Mouse (Mus musculus) midbrain, embryonic 14.5 days (tissue): ENCODE data around the gene Dennd1a. TPM values are rescaled to one million over a fixed set of nuclear protein-coding genes. Genes with fewer than 3 reads are reported as not detected.

Experiments used
- ATAC-seq: fragments of 200-750 bp; cut with Nextera tagmentation; 2 replicates; pipeline ENCODE4 v1.8.0; 2017; ENCODE audit warnings: moderate number of reproducible peaks, moderate library complexity; ENCODE audit not compliant: low FRiP score, low TSS enrichment
- DNase-seq: peaks from one replicate; pipeline ENCODE4 v3.0.0-alpha.2; 2015
- H3K27ac ChIP-seq: fragments of 300-500 bp; sonication (generic); replicated peaks from 2 replicates; pipeline ENCODE4 v1.5.1; 2014; ENCODE audit warnings: mild to moderate bottlenecking, low read depth, low read length, moderate library complexity
- H3K27me3 ChIP-seq: fragments of 300-500 bp; sonication (generic); 2 replicates; pipeline ENCODE4 v1.6.1; 2014; ENCODE audit warnings: low read length, control low read depth, mixed read lengths; ENCODE audit not compliant: control insufficient read depth, insufficient read depth
- H3K36me3 ChIP-seq: fragments of 300-500 bp; sonication (generic); 2 replicates; pipeline ENCODE4 v1.6.1; 2014; ENCODE audit warnings: low read length, control low read depth; ENCODE audit not compliant: control insufficient read depth, insufficient read depth
- H3K4me1 ChIP-seq: fragments of 300-500 bp; sonication (generic); 2 replicates; pipeline ENCODE4 v1.6.1; 2014; ENCODE audit warnings: mild to moderate bottlenecking, antibody characterized with exemption, low read length, control low read depth; ENCODE audit not compliant: control insufficient read depth, insufficient read depth
- H3K4me2 ChIP-seq: fragments of 300-500 bp; sonication (generic); 2 replicates; pipeline ENCODE4 v1.6.1; 2014; ENCODE audit warnings: mild to moderate bottlenecking, low read length, moderate library complexity
- H3K4me3 ChIP-seq: fragments of 300-500 bp; sonication (generic); replicated peaks from 2 replicates; pipeline ENCODE4 v1.5.1; 2014; ENCODE audit warnings: low read depth, low read length
- H3K9ac ChIP-seq: fragments of 300-500 bp; sonication (generic); replicated peaks from 2 replicates; pipeline ENCODE4 v1.6.1; 2014; ENCODE audit warnings: mild to moderate bottlenecking, low read length, moderate library complexity
- H3K9me3 ChIP-seq: fragments of 300-500 bp; sonication (generic); 2 replicates; pipeline ENCODE4 v1.6.1; 2016; ENCODE audit warnings: low read length, control low read depth, mixed read lengths; ENCODE audit not compliant: control insufficient read depth
- WGBS: fragments of 180-500 bp; shearing (Covaris S2); extraction: QIAGEN DNeasy Blood & Tissue Kit; methylation state at CpG from one replicate; pipeline ENCODE4 v1.1.7; 2014; 5-methylcytosine and 5-hydroxymethylcytosine counted together
- polyA plus RNA-seq: library from polyadenylated mRNA; unstranded; fragments of >200 nt; fragmentation: Nextera tagmentation; extraction: Ambion mirVana; gene quantifications from 2 replicates; pipeline ENCODE4 v1.2.1, GENCODE M21; 2014

Gene Dennd1a
- polyA plus RNA-seq, 1 experiment from 2014 or later: 16.6 TPM

GRCm38 (mm10) chr2:38305152-38305551, 18.0 kb upstream of the Dennd1a start:
- DNase-seq: no peak
- H3K4me2 ChIP-seq: no peak overlapping the region
- H3K4me1 ChIP-seq: no peaks in the 10 kb centered on the region
- H3K9ac ChIP-seq: no peak overlapping the region
- 100% methylated on average over 1 of the region's 1 CpGs for WGBS
- H3K27me3 ChIP-seq: no peaks in the 10 kb centered on the region
- H3K4me3 ChIP-seq: no peak overlapping the region
- ATAC-seq: no peak
- no peaks in the 10 kb centered on the region for H3K36me3 ChIP-seq
- no peaks in the 10 kb centered on the region for H3K9me3 ChIP-seq
- H3K27ac ChIP-seq: no peak overlapping the region

GRCm38 (mm10) chr2:38300941-38301340, 13.8 kb upstream of the Dennd1a start:
- Histone ChIP-seq H3K36me3 (no peaks in the 10 kb centered on the region), H3K4me1 (no peaks in the 10 kb centered on the region), H3K4me3 (no peak overlapping the region), H3K9me3 (no peaks in the 10 kb centered on the region), H3K9ac (no peak overlapping the region), H3K27ac (no peak overlapping the region), H3K27me3 (no peaks in the 10 kb centered on the region), H3K4me2 (no peak overlapping the region)
- 97% methylated on average over 2 of the region's 2 CpGs for WGBS
- DNase-seq: no peak
- ATAC-seq: no peak

- no peak for ATAC-seq
Measured at GRCm38 (mm10) chr2:38295939-38296338, 8.7 kb upstream of the Dennd1a start.

GRCm38 (mm10) chr2:38291526-38291925, 4.3 kb upstream of the Dennd1a start:
- DNase-seq (no peak), ATAC-seq (no peak)
- Histone ChIP-seq H3K9ac (no peak overlapping the region), H3K36me3 (no peaks in the 10 kb centered on the region), H3K4me2 (no peak overlapping the region), H3K4me3 (no peak overlapping the region), H3K27me3 (no peaks in the 10 kb centered on the region), H3K4me1 (no peaks in the 10 kb centered on the region), H3K27ac (no peak overlapping the region), H3K9me3 (no peaks in the 10 kb centered on the region)
- 86% methylated on average over 1 of the region's 1 CpGs for WGBS

More at GRCm38 (mm10) chr2:38295939-38296338, 8.7 kb upstream of the Dennd1a start:
- H3K27ac ChIP-seq: no peak overlapping the region
- DNase-seq: no peak
- no peak overlapping the region for H3K4me2 ChIP-seq
- H3K4me1 ChIP-seq: no peaks in the 10 kb centered on the region
- H3K9me3 ChIP-seq: no peaks in the 10 kb centered on the region
- no peak overlapping the region for H3K4me3 ChIP-seq
- H3K9ac ChIP-seq: no peak overlapping the region
- H3K27me3 ChIP-seq: no peaks in the 10 kb centered on the region
- WGBS: 92% methylated on average over 4 of the region's 4 CpGs
- no peaks in the 10 kb centered on the region for H3K36me3 ChIP-seq

GRCm38 (mm10) chr2:38288226-38288625, 1.0 kb upstream of the Dennd1a start:
- Histone ChIP-seq H3K27ac (no peak overlapping the region), H3K4me3 (no peak overlapping the region), H3K9ac (no peak overlapping the region), H3K9me3 (no peaks in the 10 kb centered on the region), H3K27me3 (no peaks in the 10 kb centered on the region), H3K36me3 (no peaks in the 10 kb centered on the region), H3K4me2 (no peak overlapping the region), H3K4me1 (peaks cover 14% of the 10 kb centered on the region)
- ATAC-seq: no peak
- no peak for DNase-seq
- WGBS: 67% methylated on average over 2 of the region's 2 CpGs

GRCm38 (mm10) chr2:38286433-38286732, 807 bp downstream of the Dennd1a start:
- 14% methylated on average over 4 of the region's 4 CpGs for WGBS
- Histone ChIP-seq H3K9me3 (no peaks in the 10 kb centered on the region), H3K4me1 (peaks cover 14% of the 10 kb centered on the region), H3K27ac (peak overlapping the region; percentile 91), H3K36me3 (no peaks in the 10 kb centered on the region), H3K9ac (peak overlapping the region; percentile 81), H3K4me2 (peak overlapping the region; percentile 62), H3K27me3 (no peaks in the 10 kb centered on the region), H3K4me3 (peak overlapping the region; percentile 82)
- ATAC-seq (no peak; the same call in 1 of the 2 replicates), DNase-seq (no peak)

GRCm38 (mm10) chr2:38285781-38286432, 1.3 kb downstream of the Dennd1a start:
- Histone ChIP-seq H3K36me3 (no peaks in the 10 kb centered on the region), H3K9ac (peak overlapping the region; percentile 81), H3K4me3 (peak overlapping the region; percentile 82), H3K9me3 (no peaks in the 10 kb centered on the region), H3K4me2 (peak overlapping the region; percentile 62), H3K4me1 (peaks cover 14% of the 10 kb centered on the region), H3K27me3 (no peaks in the 10 kb centered on the region), H3K27ac (peak overlapping the region; percentile 91; the same call in 1 of the 2 replicates)
- WGBS: 54% methylated on average over 4 of the region's 4 CpGs
- ATAC-seq (no peak), DNase-seq (no peak)

GRCm38 (mm10) chr2:38283961-38284360, 3.2 kb downstream of the Dennd1a start:
- H3K9ac ChIP-seq: no peak overlapping the region
- H3K9me3 ChIP-seq: no peaks in the 10 kb centered on the region
- ATAC-seq (no peak), DNase-seq (no peak)
- H3K4me1 ChIP-seq: peaks cover 14% of the 10 kb centered on the region
- H3K4me2 ChIP-seq: no peak overlapping the region
- no peak overlapping the region for H3K4me3 ChIP-seq
- WGBS: 86% methylated on average over 1 of the region's 1 CpGs
- no peak overlapping the region for H3K27ac ChIP-seq
- no peaks in the 10 kb centered on the region for H3K36me3 ChIP-seq
- no peaks in the 10 kb centered on the region for H3K27me3 ChIP-seq

GRCm38 (mm10) chr2:38280376-38280775, 6.8 kb downstream of the Dennd1a start:
- Histone ChIP-seq H3K9ac (no peak overlapping the region), H3K9me3 (no peaks in the 10 kb centered on the region), H3K36me3 (no peaks in the 10 kb centered on the region), H3K4me1 (peaks cover 5% of the 10 kb centered on the region), H3K27me3 (no peaks in the 10 kb centered on the region), H3K27ac (no peak overlapping the region), H3K4me3 (no peak overlapping the region), H3K4me2 (no peak overlapping the region)
- no peak for DNase-seq
- ATAC-seq: no peak
